Mouse (Mus musculus): ENCODE measurements around the gene Evl. TPM values are rescaled to one million over a fixed set of nuclear protein-coding genes. Genes with fewer than 3 reads are reported as not detected.

Evl gene
- total RNA-seq, 2 experiments from 2014 or later: 224 to 240 TPM

Small RNA genes lying within 50 kb of the gene (microRNA-seq; reads per million reads assigned to microRNA genes)
- gene Gm23872: 0 reads per million in 2 experiments
- 4,341 to 8,925 reads per million in 2 experiments for gene Mir342

Other genes with a start within 250 kb of the Evl start
- gene Hhipl1, start 248.4 kb upstream of the Evl start, total RNA-seq (2021): 1 to 10 TPM; 4.1 to 5.2 TPM
- gene Cyp46a1, start 220.3 kb upstream of the Evl start, total RNA-seq (2021): 100 to 1,000 TPM; 122 to 136 TPM
- gene Eml1, start 183.8 kb upstream of the Evl start, total RNA-seq (2021): 10 to 100 TPM; 55.0 to 55.4 TPM
- gene Degs2, start 147.6 kb downstream of the Evl start, total RNA-seq (2021): 1 to 10 TPM; 1.2 to 1.5 TPM
- 10 to 100 TPM; 45.2 to 53.7 TPM for gene Yy1, start 238.3 kb downstream of the Evl start, total RNA-seq (2021)